Mouse (Mus musculus) left cerebral cortex, adult 9 months (tissue): Measurements from ENCODE around the gene Smoc1.

Experiments used
- DNase-seq, 2 experiments: peaks; one replicate each; pipeline ENCODE4 v3.0.0; 2022; ENCODE audit warnings: low spot score in 2 of 2

Gene Smoc1

GRCm38 (mm10) chr12:81080345-81080744 lies 53.7 kb downstream of the Smoc1 start:
- DNase-seq = no peak

- no peak for DNase-seq
These were observed 54.4 kb downstream of the Smoc1 start for GRCm38 (mm10) chr12:81081031-81081430.

GRCm38 (mm10) chr12:81083146-81083545 lies 56.5 kb downstream of the Smoc1 start:
- no peak for DNase-seq

GRCm38 (mm10) chr12:81085244-81085643 lies 58.6 kb downstream of the Smoc1 start:
- DNase-seq = peak in 1 of 2 experiments; percentile 7

- DNase-seq = no peak
These were observed 61.5 kb downstream of the Smoc1 start for GRCm38 (mm10) chr12:81088131-81088530.

GRCm38 (mm10) chr12:81091641-81092040 lies 65.0 kb downstream of the Smoc1 start:
- no peak for DNase-seq

- DNase-seq = no peak
These were observed 66.0 kb downstream of the Smoc1 start for GRCm38 (mm10) chr12:81092641-81093040.

- no peak for DNase-seq
These were observed 66.6 kb downstream of the Smoc1 start for GRCm38 (mm10) chr12:81093211-81093610.

GRCm38 (mm10) chr12:81094766-81095405 lies 68.3 kb downstream of the Smoc1 start:
- DNase-seq = no peak

GRCm38 (mm10) chr12:81097267-81097666 lies 70.7 kb downstream of the Smoc1 start:
- no peak for DNase-seq

- no peak for DNase-seq
These were observed 71.1 kb downstream of the Smoc1 start for GRCm38 (mm10) chr12:81097738-81098137.

GRCm38 (mm10) chr12:81099161-81099560 lies 72.6 kb downstream of the Smoc1 start:
- no peak for DNase-seq

- DNase-seq = no peak
These were observed 75.1 kb downstream of the Smoc1 start for GRCm38 (mm10) chr12:81101691-81102090.

GRCm38 (mm10) chr12:81104546-81104945 lies 77.9 kb downstream of the Smoc1 start:
- DNase-seq = no peak

- DNase-seq = peak in 1 of 2 experiments; percentile 6
These were observed 79.4 kb downstream of the Smoc1 start for GRCm38 (mm10) chr12:81105721-81106633.

GRCm38 (mm10) chr12:81107278-81108100 lies 80.9 kb downstream of the Smoc1 start:
- no peak for DNase-seq

GRCm38 (mm10) chr12:81108600-81109011 lies 82.0 kb downstream of the Smoc1 start:
- DNase-seq = no peak

- DNase-seq = no peak
These were observed 83.4 kb downstream of the Smoc1 start for GRCm38 (mm10) chr12:81110006-81110405.

- DNase-seq = no peak
These were observed 85.7 kb downstream of the Smoc1 start for GRCm38 (mm10) chr12:81112321-81112720.

- DNase-seq = no peak
These were observed 93.7 kb downstream of the Smoc1 start for GRCm38 (mm10) chr12:81120301-81120700.

- no peak for DNase-seq
These were observed 97.2 kb downstream of the Smoc1 start for GRCm38 (mm10) chr12:81123793-81124192.

GRCm38 (mm10) chr12:81126842-81127241 lies 100.2 kb downstream of the Smoc1 start:
- DNase-seq = no peak
